ENCODE assay signal across 9 mouse cellular contexts in the genomic region with DNA sequence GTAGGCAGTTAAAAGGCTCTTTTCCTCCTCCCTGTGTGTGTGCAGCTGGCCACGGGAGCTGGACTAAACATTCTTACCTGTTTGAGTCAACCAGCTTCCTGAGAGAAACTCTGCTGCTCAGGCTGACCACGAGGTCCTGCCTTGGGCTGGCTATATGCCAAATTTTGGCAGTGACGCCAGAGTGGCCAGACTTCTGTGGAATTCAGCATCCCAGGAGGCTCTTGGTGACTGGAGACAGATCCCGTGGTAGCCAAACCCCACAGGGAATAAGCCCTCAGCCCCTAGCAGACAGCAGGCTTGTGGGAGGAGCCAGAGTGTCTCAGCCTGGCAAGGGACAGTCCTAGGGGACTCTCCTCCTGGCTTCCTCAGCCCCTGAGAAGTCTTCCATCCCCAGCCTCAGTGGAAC. TPM values are rescaled to one million over a fixed set of nuclear protein-coding genes. Genes with fewer than 3 reads are reported as not detected.
DNase-seq lines count a peak whose midpoint lies in the region; ATAC-seq and TF ChIP-seq lines count a peak whose summit lies in the region.
"Had no signal": no experiment of that assay in that cellular context is flagged by ENCODE, and none has a peak within 500 bp of the region (broad histone marks: within the 10 kb centered on the region; RNA-seq: fewer than 3 reads in every experiment).

No protein-coding gene starts in this region.

- TF ChIP-seq EP300 in heart, adult 2 months (IDR thresholded peaks at IDR 0.05; ENCODE audit: insufficient read depth, low read depth, low read length) = no peak

- intact Hi-C loops in heart, adult 2 months (cut with DNase I) = loop anchor here (2.0 to 5.0 kb wide), 2 partner anchors 73 to 155 kb away; no protein-coding TSS in a partner anchor

- no peaks in the 10 kb centered on the region for H3K27me3 ChIP-seq in heart, adult 2 months (ENCODE audit: control insufficient read depth, insufficient read depth, low read length)
- H3K27me3 ChIP-seq in kidney, postnatal 0 days (ENCODE audit: insufficient read depth, low read length) = no peaks in the 10 kb centered on the region

- no peaks in the 10 kb centered on the region for H3K79me2 ChIP-seq in heart, adult 2 months (replicated peaks; ENCODE audit: control insufficient read depth, insufficient read depth, low read length)

- WGBS in heart, adult 2 months = 1% methylated on average over 4 of the region's 4 CpGs
- WGBS in kidney, postnatal 0 days = 3% methylated on average over 4 of the region's 4 CpGs

- H3K9me3 ChIP-seq in kidney, postnatal 0 days (replicated peaks; ENCODE audit: low read length) = no peaks in the 10 kb centered on the region

- H3K9ac ChIP-seq in heart, adult 2 months (ENCODE audit: low read depth, low read length) = no peak overlapping the region
- H3K9ac ChIP-seq in kidney, postnatal 0 days (ENCODE audit: low read depth, low read length) = no peak overlapping the region

- peak overlapping the region; percentile 85 for H3K27ac ChIP-seq in heart, adult 2 months
- H3K27ac ChIP-seq in kidney, postnatal 0 days = no peak overlapping the region

- no peak for ATAC-seq in cerebellum, adult (ENCODE audit: insufficient number of reproducible peaks, low FRiP score, low TSS enrichment)
- ATAC-seq in kidney, postnatal 0 days (replicated peaks; ENCODE audit: low FRiP score, low read depth) = peak; percentile 59
- no peak for ATAC-seq in megakaryocyte progenitor cell, adult 5-6 weeks (replicated peaks; ENCODE audit: poor library complexity)

- TF ChIP-seq CTCF in heart, adult 2 months (IDR thresholded peaks at IDR 0.05) = no peak
- TF ChIP-seq CTCF in kidney, postnatal 0 days (IDR thresholded peaks at IDR 0.05; ENCODE audit: low read depth) = no peak

- no peaks in the 10 kb centered on the region; the same call in 1 of the 2 replicates for H3K36me3 ChIP-seq in heart, adult 2 months (ENCODE audit: control insufficient read depth, insufficient read depth, low read length)
- H3K36me3 ChIP-seq in kidney, postnatal 0 days (ENCODE audit: insufficient read depth, low read length) = no peaks in the 10 kb centered on the region

- peak; percentile 35 for DNase-seq in cerebellum, adult 11 months
- DNase-seq in adrenal gland, postnatal 36 days = peak; percentile 64 to 73
- peak; percentile 70 to 76 for DNase-seq in heart, adult 2 months
- peak; percentile 62 for DNase-seq in kidney, postnatal 0 days (ENCODE audit: low spot score)
- peak; percentile 36 for DNase-seq in ovary, postnatal 14 days (ENCODE audit: low spot score)
- DNase-seq in c-Kit-positive CD71-positive TER-119-positive erythroid progenitor cells, embryonic 14.5 days (ENCODE audit: low spot score) = no peak

- H3K4me2 ChIP-seq in kidney, postnatal 0 days (ENCODE audit: low read length) = no peak overlapping the region

- no peak; the same call in 1 of the 2 replicates for TF ChIP-seq POLR2A in heart, adult 2 months (IDR thresholded peaks at IDR 0.05; ENCODE audit: insufficient read depth, low read depth, low read length)

- H3K4me3 ChIP-seq in heart, adult 2 months = no peak overlapping the region
- no peak overlapping the region for H3K4me3 ChIP-seq in kidney, postnatal 0 days (replicated peaks; ENCODE audit: low read depth, low read length)

- H3K4me1 ChIP-seq in heart, adult 2 months (ENCODE audit: control insufficient read depth, insufficient read depth, low read length) = peaks cover 26% of the 10 kb centered on the region
- peaks cover 5% of the 10 kb centered on the region; the same call in 1 of the 2 replicates for H3K4me1 ChIP-seq in kidney, postnatal 0 days (replicated peaks; ENCODE audit: insufficient read depth, low read length)

RNA-seq across cellular contexts. Expression of gene Timp4, which starts 19.9 kb away (rescaled TPM):
- 1 to 10 TPM; 3.9 to 7.5 TPM for total RNA-seq in adrenal gland, postnatal 36 days (2021)
- 10 to 100 TPM; 29.9 to 41.5 TPM for total RNA-seq in heart, adult 2 months (2021)
- 24.6 and 37.7 TPM in 2 replicates for polyA plus RNA-seq in heart, adult 2 months (2012; rRNA removed)
- polyA plus RNA-seq in kidney, postnatal 0 days (2015; fragmentation: Nextera tagmentation; extraction: Ambion mirVana) = 0.15 and 0.36 TPM in 2 replicates
- not detected in 2 replicates for total RNA-seq in megakaryocyte progenitor cell, adult 5-6 weeks (2015)
- total RNA-seq in megakaryocyte progenitor cell, adult 5-6 weeks (2017) = not detected in 2 replicates

RNA-seq across cellular contexts. Expression of gene Gm17482, which starts 44.7 kb away (rescaled TPM):
- total RNA-seq in adrenal gland, postnatal 36 days (2021) = not detected
- total RNA-seq in heart, adult 2 months (2021) = not detected
- not detected in 2 replicates for polyA plus RNA-seq in heart, adult 2 months (2012; rRNA removed)
- not detected in 2 replicates for polyA plus RNA-seq in kidney, postnatal 0 days (2015; fragmentation: Nextera tagmentation; extraction: Ambion mirVana)
- total RNA-seq in megakaryocyte progenitor cell, adult 5-6 weeks (2015) = not detected in 2 replicates
- not detected in 2 replicates for total RNA-seq in megakaryocyte progenitor cell, adult 5-6 weeks (2017)
- polyA plus RNA-seq: cortical plate, adult 2 months had no signal

Comparison
In these comparisons a context has a peak if more than half of its experiments do, and no peak if none do; other contexts are left out.
1. RNA of gene Timp4, which starts 19.9 kb away (total RNA-seq): 29.9 to 41.5 TPM in heart, adult 2 months and 3.9 to 7.5 TPM in adrenal gland, postnatal 36 days; not detected in megakaryocyte progenitor cell, adult 5-6 weeks; every median in the first group is over 4 times any median in the second.